Mouse (Mus musculus) intestine, embryonic 16.5 days (tissue): Measurements from ENCODE around the gene Kat7. TPM values are rescaled to one million over a fixed set of nuclear protein-coding genes. Genes with fewer than 3 reads are reported as not detected.

Experiments
- ATAC-seq: fragments of 200-750 bp; cut with Nextera tagmentation; 2 replicates; pipeline ENCODE4 v1.8.0; 2017; ENCODE audit warnings: moderate TSS enrichment, moderate library complexity
- H3K27ac ChIP-seq: fragments of 300-500 bp; sonication (generic); 2 replicates; pipeline ENCODE4 v1.5.1; 2014; ENCODE audit warnings: mild to moderate bottlenecking, low read length
- H3K27me3 ChIP-seq: fragments of 300-500 bp; sonication (generic); replicated peaks from 2 replicates; pipeline ENCODE4 v1.6.1; 2014; ENCODE audit warnings: low read length, control low read depth, mixed read lengths; ENCODE audit not compliant: control insufficient read depth, insufficient read depth
- H3K36me3 ChIP-seq: fragments of 300-500 bp; sonication (generic); 2 replicates; pipeline ENCODE4 v1.6.1; 2014; ENCODE audit warnings: low read length, control low read depth; ENCODE audit not compliant: control insufficient read depth, insufficient read depth
- H3K4me1 ChIP-seq: fragments of 300-500 bp; sonication (generic); 2 replicates; pipeline ENCODE4 v1.6.1; 2014; ENCODE audit warnings: low read length, control low read depth, mixed read lengths; ENCODE audit not compliant: control insufficient read depth, insufficient read depth
- H3K4me2 ChIP-seq: fragments of 300-500 bp; sonication (generic); 2 replicates; pipeline ENCODE4 v1.6.1; 2014; ENCODE audit warnings: low read depth, low read length, control low read depth
- H3K4me3 ChIP-seq: fragments of 300-500 bp; sonication (generic); 2 replicates; pipeline ENCODE4 v1.5.1; 2014; ENCODE audit warnings: mild to moderate bottlenecking, low read length
- H3K9ac ChIP-seq: fragments of 300-500 bp; sonication (generic); 2 replicates; pipeline ENCODE4 v1.6.1; 2014; ENCODE audit warnings: low read depth, low read length
- H3K9me3 ChIP-seq: fragments of 300-500 bp; sonication (generic); 2 replicates; pipeline ENCODE4 v1.6.1; 2016; ENCODE audit warnings: low read length, control low read depth; ENCODE audit not compliant: control insufficient read depth
- WGBS: fragments of 180-500 bp; shearing (Covaris S2); extraction: QIAGEN DNeasy Blood & Tissue Kit; methylation state at CpG from one replicate; pipeline ENCODE4 v1.1.7; 2014; 5-methylcytosine and 5-hydroxymethylcytosine counted together
- polyA plus RNA-seq: library from polyadenylated mRNA; unstranded; fragments of >200 nt; fragmentation: Nextera tagmentation; extraction: Ambion mirVana; gene quantifications from 2 replicates; pipeline ENCODE4 v1.2.1, GENCODE M21; 2015

The Kat7 gene
- polyA plus RNA-seq, 1 experiment from 2014 or later, result 61.1 TPM

- Histone ChIP-seq H3K9me3 (no peaks in the 10 kb centered on the region), H3K9ac (peak overlapping the region; percentile 80), H3K4me3 (peak overlapping the region; percentile 74), H3K27me3 (no peaks in the 10 kb centered on the region), H3K4me2 (peak overlapping the region; percentile 63), H3K36me3 (no peaks in the 10 kb centered on the region), H3K4me1 (peaks cover 23% of the 10 kb centered on the region), H3K27ac (peak overlapping the region; percentile 40; the same call in 1 of the 2 replicates)
- under 1% methylated on average over 46 of the region's 50 CpGs for WGBS
- ATAC-seq, result peak; percentile 72
Measured at GRCm38 (mm10) chr11:95337129-95337813, 27.2 kb upstream of the Kat7 start.

- Histone ChIP-seq H3K4me2 (peak within 1 kb of the TSS; percentile 63), H3K27me3 (no peaks in the 10 kb centered on the region), H3K9ac (peak within 1 kb of the TSS; percentile 80), H3K36me3 (no peaks in the 10 kb centered on the region), H3K9me3 (no peaks in the 10 kb centered on the region), H3K4me1 (peaks cover 23% of the 10 kb centered on the region), H3K4me3 (peak within 1 kb of the TSS; percentile 74), H3K27ac (peak within 1 kb of the TSS; percentile 40; the same call in 1 of the 2 replicates)
- WGBS, result under 1% methylated on average over 23 of the region's 27 CpGs
- peak; percentile 97 for ATAC-seq
Measured at GRCm38 (mm10) chr11:95336568-95337128, 26.6 kb upstream of the Kat7 start, which contains the start of gene Fam117a. Fam117a (plus strand) TSS chr11:95337018.

- H3K27ac ChIP-seq, result no peak overlapping the region
- WGBS, result 59% methylated on average over 5 of the region's 5 CpGs
- H3K4me3 ChIP-seq, result no peak overlapping the region
- H3K4me1 ChIP-seq, result peaks cover 19% of the 10 kb centered on the region
- H3K9ac ChIP-seq, result no peak overlapping the region
- H3K9me3 ChIP-seq, result no peaks in the 10 kb centered on the region
- no peaks in the 10 kb centered on the region for H3K36me3 ChIP-seq
- ATAC-seq, result no peak
- no peaks in the 10 kb centered on the region for H3K27me3 ChIP-seq
- no peak overlapping the region for H3K4me2 ChIP-seq
Measured at GRCm38 (mm10) chr11:95334448-95335060, 24.5 kb upstream of the Kat7 start.

- H3K9me3 ChIP-seq, result no peaks in the 10 kb centered on the region
- H3K4me3 ChIP-seq, result no peak overlapping the region
- WGBS, result 85% methylated on average over 9 of the region's 9 CpGs
- peaks cover 12% of the 10 kb centered on the region; the same call in 1 of the 2 replicates for H3K4me1 ChIP-seq
- no peak overlapping the region for H3K9ac ChIP-seq
- no peak overlapping the region for H3K4me2 ChIP-seq
- H3K36me3 ChIP-seq, result no peaks in the 10 kb centered on the region
- ATAC-seq, result no peak
- no peaks in the 10 kb centered on the region for H3K27me3 ChIP-seq
- H3K27ac ChIP-seq, result no peak overlapping the region
Measured at GRCm38 (mm10) chr11:95333805-95334204, 23.8 kb upstream of the Kat7 start.

- no peaks in the 10 kb centered on the region for H3K27me3 ChIP-seq
- H3K27ac ChIP-seq, result no peak overlapping the region
- ATAC-seq, result no peak
- no peaks in the 10 kb centered on the region for H3K36me3 ChIP-seq
- no peaks in the 10 kb centered on the region for H3K9me3 ChIP-seq
- H3K4me2 ChIP-seq, result no peak overlapping the region
- no peak overlapping the region for H3K9ac ChIP-seq
- H3K4me1 ChIP-seq, result peaks cover 7% of the 10 kb centered on the region; the same call in 1 of the 2 replicates
- no peak overlapping the region for H3K4me3 ChIP-seq
- 49% methylated on average over 4 of the region's 4 CpGs for WGBS
Measured at GRCm38 (mm10) chr11:95333209-95333608, 23.2 kb upstream of the Kat7 start.

- Histone ChIP-seq H3K4me3 (no peak overlapping the region), H3K9ac (no peak overlapping the region), H3K27ac (no peak overlapping the region), H3K36me3 (no peaks in the 10 kb centered on the region), H3K4me1 (no peaks in the 10 kb centered on the region), H3K27me3 (no peaks in the 10 kb centered on the region), H3K4me2 (no peak overlapping the region), H3K9me3 (no peaks in the 10 kb centered on the region)
- ATAC-seq, result no peak
- WGBS, result 38% methylated on average over 1 of the region's 1 CpGs
Measured at GRCm38 (mm10) chr11:95330662-95331061, 20.6 kb upstream of the Kat7 start.

GRCm38 (mm10) chr11:95328629-95329028, 18.6 kb upstream of the Kat7 start:
- Histone ChIP-seq H3K4me1 (no peaks in the 10 kb centered on the region), H3K9me3 (no peaks in the 10 kb centered on the region), H3K27me3 (no peaks in the 10 kb centered on the region), H3K4me3 (no peak overlapping the region), H3K36me3 (no peaks in the 10 kb centered on the region), H3K4me2 (no peak overlapping the region), H3K9ac (no peak overlapping the region), H3K27ac (no peak overlapping the region)
- no peak for ATAC-seq
- WGBS, result 79% methylated on average over 5 of the region's 5 CpGs

GRCm38 (mm10) chr11:95326243-95326642, 16.2 kb upstream of the Kat7 start:
- no peak overlapping the region for H3K27ac ChIP-seq
- H3K9ac ChIP-seq, result no peak overlapping the region
- no peak overlapping the region for H3K4me2 ChIP-seq
- H3K9me3 ChIP-seq, result no peaks in the 10 kb centered on the region
- H3K27me3 ChIP-seq, result no peaks in the 10 kb centered on the region
- no peaks in the 10 kb centered on the region for H3K36me3 ChIP-seq
- H3K4me3 ChIP-seq, result no peak overlapping the region
- WGBS, result 78% methylated on average over 11 of the region's 11 CpGs
- no peak for ATAC-seq
- H3K4me1 ChIP-seq, result no peaks in the 10 kb centered on the region

- no peak for ATAC-seq
- Histone ChIP-seq H3K4me2 (no peak overlapping the region), H3K27me3 (no peaks in the 10 kb centered on the region), H3K9me3 (no peaks in the 10 kb centered on the region), H3K4me1 (no peaks in the 10 kb centered on the region), H3K36me3 (no peaks in the 10 kb centered on the region), H3K4me3 (no peak overlapping the region), H3K9ac (no peak overlapping the region), H3K27ac (no peak overlapping the region)
- WGBS, result 86% methylated on average over 4 of the region's 4 CpGs
Measured at GRCm38 (mm10) chr11:95325832-95326231, 15.8 kb upstream of the Kat7 start.
